Mouse (Mus musculus): ENCODE results near the gene Hspa1b.
"Not testable (repeated sequence)": the region's sequence is repeated elsewhere in the genome, so short reads cannot be mapped to it uniquely, and the experiment has no call there.

Hspa1b gene

GRCm38 (mm10) chr17:34953904-34954303 is 5.1 kb downstream of the Hspa1b start:
- DNase-seq = no peak

DNA sequence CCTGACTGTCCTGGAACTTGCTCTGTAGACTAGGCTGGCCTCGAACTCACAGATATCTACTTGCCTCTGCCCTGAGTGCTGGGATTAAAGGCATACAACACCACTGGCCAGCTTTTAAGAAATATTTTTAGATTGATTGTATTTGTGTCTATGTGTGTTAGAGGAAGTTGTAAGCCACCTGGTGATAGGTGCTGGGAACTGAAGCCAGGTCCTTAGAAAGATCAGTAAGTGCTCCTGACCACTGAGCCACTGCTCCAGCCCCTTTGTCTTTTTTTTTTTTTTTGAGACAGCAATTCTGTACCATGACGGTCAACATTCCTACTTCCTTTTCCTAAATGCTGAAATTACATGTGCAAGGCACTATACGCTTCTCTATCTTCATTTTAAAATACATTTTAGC is 5.8 kb downstream of the Hspa1b start:
- DNase-seq = no peak

GRCm38 (mm10) chr17:34952378-34953040 is 6.5 kb downstream of the Hspa1b start:
- peak; percentile 36 for DNase-seq

DNA sequence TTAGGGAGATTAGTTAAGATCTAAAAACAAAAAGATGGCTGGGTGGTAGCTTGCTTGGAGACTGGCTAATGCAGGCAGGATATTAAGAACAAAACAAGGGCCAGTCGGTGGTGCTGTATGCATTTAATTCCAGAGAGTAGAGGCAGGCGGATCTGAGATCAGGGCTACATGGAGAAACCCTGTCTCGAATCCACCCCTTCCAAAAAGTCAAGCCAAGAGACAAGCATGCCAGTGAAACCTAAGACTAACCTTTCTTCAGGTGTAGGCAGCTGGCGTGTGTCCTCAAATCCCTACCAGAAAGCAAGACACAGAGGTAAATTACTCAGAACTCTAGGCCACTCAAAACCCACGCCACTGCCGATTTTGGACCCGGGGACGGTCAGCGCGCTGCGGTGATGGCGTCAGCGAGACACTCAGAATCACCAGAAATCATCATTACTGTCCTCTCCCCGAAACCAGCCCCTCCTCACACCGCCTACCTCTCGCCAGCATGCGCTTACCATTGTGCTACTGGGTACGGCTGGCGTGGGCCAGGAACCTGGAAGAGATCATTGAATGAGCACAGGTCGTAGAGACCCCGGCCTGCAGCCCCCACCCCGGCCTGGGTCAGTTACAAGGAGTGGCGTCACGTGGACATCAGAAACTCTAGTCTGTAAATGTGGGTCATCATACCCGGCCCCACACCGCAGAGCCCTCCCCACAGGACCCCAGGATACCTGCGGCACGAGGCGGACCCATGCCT is 7.2 kb downstream of the Hspa1b start:
- peak; percentile 65 for DNase-seq

GRCm38 (mm10) chr17:34950514-34951455 is 8.3 kb downstream of the Hspa1b start:
- DNase-seq = no peak

GRCm38 (mm10) chr17:34949553-34949969 is 9.5 kb downstream of the Hspa1b start:
- no peak for DNase-seq

DNA sequence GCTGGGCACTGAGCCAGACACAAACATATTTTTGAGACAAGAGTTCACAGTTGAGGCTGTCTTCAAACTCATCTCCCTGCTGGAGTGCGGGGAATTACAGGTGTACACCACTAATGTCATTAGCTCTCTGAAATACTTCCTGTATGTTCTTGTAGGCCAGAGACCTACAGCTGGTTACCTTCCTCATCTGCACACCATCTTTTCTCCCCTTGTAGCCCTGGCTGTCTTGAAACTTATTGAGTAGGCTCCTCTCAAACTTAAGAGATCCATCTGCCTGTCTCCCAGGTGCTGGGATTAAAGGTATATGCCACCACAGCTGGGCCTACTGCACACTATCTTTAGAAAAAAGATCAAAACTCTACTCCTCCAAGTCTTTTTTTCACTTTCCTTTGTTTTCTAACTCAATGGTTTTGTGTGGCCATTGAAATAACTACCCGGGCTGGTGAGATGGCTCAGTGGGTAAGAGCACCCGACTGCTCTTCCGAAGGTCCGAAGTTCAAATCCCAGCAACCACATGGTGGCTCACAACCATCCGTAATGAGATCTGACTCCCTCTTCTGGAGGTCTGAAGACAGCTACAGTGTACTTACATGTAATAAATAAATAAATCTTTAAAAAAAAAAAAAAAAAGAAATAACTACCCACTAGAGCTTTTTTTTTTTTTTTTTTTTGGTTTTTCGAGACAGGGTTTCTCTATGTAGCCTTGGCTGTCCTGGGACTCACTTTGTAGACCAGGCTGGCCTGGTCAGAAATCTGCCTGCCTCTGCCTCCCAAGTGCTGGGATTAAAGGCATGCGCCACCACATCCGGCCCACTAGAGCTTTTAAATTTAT is 10.1 kb downstream of the Hspa1b start:
- DNase-seq = not testable (repeated sequence)

- no peak for DNase-seq
These were observed 11.4 kb downstream of the Hspa1b start for GRCm38 (mm10) chr17:34947606-34948005.

- no peak for DNase-seq
These were observed 12.4 kb downstream of the Hspa1b start for GRCm38 (mm10) chr17:34946486-34947140.

GRCm38 (mm10) chr17:34944362-34944761 is 14.7 kb downstream of the Hspa1b start:
- DNase-seq = no peak

GRCm38 (mm10) chr17:34943128-34943815 is 15.8 kb downstream of the Hspa1b start:
- no peak for DNase-seq

DNA sequence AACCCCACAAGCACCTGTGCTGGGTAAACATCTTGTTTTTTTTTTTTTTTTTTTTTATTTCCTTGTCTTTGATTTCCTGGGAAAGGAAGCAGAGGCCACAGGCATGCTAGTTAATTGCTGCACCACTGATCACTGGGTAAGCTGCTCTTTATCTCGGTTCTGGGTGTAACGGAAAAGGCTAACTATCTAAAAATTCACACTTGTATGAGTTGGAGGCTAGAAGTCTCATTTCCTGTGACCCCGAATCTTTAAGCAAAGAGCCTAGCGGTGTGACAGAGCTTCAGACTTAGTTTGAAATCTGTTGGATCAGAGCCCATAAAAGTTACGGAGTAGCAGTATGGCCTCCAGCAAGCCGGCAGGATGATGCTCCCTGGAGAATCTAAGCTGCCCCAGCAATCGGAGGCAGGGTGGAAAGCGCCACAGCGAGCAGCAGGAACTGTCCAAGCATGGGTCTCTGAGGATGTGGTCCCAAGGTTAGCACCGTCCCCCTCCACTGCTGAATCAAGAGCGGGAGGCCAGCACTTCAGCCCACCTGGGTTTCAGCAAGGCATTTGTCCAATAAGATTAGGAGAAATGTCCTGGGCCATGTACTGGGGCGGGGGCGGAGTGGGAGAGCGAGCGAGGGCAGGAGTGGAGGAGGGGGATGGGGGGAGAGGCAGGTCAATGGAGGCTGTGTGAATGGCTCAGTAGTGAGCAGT is 17.5 kb downstream of the Hspa1b start:
- no peak for DNase-seq

GRCm38 (mm10) chr17:34937960-34938505 is 21.0 kb downstream of the Hspa1b start:
- DNase-seq = no peak

GRCm38 (mm10) chr17:34934830-34935229 is 24.2 kb downstream of the Hspa1b start:
- no peak for DNase-seq

- DNase-seq = no peak
These were observed 25.0 kb downstream of the Hspa1b start for GRCm38 (mm10) chr17:34934031-34934430.

GRCm38 (mm10) chr17:34932287-34932686 is 26.8 kb downstream of the Hspa1b start:
- no peak for DNase-seq

- no peak for DNase-seq
These were observed 27.3 kb downstream of the Hspa1b start for GRCm38 (mm10) chr17:34931735-34932098.

DNA sequence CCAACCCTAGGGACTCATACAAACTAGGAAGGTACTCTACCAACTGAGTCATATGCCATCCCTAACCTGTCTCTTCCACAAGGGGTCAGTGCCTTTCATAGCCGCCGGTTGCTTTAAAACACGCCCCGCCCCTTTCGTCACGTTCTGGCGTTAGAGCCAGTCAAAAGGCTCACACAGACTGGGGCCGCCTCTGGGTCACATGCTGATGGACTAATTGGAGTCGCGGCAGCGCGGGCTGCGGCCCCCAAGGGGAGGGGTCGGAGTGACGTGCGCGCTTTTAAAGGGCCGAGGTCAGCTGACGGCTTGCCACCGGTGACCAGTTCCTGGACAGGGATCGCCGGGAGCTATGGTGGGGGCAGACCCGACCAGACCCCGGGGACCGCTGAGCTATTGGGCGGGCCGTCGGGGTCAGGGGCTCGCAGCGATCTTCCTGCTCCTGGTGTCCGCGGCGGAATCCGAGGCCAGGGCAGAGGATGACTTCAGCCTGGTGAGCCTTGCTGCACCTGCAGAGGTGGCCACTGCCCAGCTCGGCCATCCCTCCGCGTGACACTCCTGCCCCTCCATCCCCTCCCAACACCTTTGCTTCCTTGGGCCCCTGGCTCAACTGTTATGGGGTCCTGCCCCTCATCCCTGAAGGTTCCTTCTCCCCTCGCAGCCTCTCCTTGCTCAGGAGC is 27.8 kb downstream of the Hspa1b start, which contains the start of gene Neu1:
Gene Neu1 (plus strand): TSS at position 193 of the 674 bp plus-strand sequence.
- peak; percentile 99 for DNase-seq

DNA sequence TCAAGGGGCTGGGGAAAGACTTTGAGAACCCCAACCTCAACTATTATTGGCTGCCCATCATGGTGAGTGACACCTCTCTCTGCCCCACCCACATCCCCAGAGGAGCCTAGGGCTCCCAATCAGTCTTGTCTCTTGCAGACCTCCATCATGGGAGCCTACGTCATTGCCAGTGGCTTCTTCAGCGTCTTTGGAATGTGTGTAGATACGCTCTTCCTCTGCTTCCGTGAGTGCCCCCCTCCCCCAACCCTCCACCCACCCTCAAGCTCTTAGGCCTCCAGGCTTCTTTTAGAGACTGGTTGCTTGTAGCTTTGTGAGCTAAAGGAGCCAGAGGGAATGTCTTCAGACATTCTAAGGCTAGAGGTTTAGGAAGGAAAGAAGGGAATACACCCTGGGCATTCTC is 30.2 kb downstream of the Hspa1b start:
- DNase-seq = no peak
